Mouse (Mus musculus) embryonic fibroblast, embryonic 13.5 days (primary cell): ENCODE measurements around the gene Plekhm2.

ENCODE experiments used
- CTCF ChIP-seq: IDR thresholded peaks from 2 replicates; pipeline ENCODE4 v1.5.1; 2011; ENCODE audit warnings: mild to moderate bottlenecking, control low read depth, low read length, moderate library complexity, borderline replicate concordance; ENCODE audit not compliant: insufficient read depth
- POLR2A ChIP-seq: IDR thresholded peaks from 2 replicates; pipeline ENCODE4 v1.6.1; 2011; ENCODE audit warnings: low read depth, mild to moderate bottlenecking, control low read depth, low read length, moderate library complexity

DNA sequence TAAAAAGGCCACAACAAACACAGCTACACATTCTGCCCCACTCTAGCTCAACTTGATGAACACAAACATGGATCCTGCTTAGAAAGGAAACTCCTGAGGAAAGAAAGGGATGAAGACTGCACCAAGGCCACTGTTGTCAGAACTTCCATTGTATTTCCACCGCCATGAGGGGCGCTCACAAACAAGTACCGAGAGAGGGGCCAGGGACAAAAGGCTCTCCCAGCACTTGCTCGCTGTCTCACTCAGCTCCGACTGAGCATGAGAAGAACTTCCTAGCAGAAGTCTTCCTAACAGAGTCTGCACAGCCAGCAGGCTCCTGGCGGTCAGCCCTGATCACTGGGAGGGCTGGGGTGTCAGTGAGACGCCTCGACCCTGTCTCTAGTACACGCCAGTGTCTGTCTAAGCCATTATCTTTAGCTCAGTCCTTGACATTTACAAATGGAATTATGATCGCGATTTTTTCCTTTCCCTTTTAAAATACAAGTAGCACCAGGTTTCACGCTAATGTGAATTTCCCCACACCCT lies 18.1 kb upstream of the Plekhm2 start:
- TF ChIP-seq CTCF (no peak), POLR2A (no peak)
